Mouse (Mus musculus) heart, adult 9 months (tissue): Measurements from ENCODE around the gene Krt20.

Experiments used
- DNase-seq, 2 experiments: peaks; one replicate each; pipeline ENCODE4 v3.0.0; 2022; ENCODE audit warnings: low spot score in 2 of 2

Krt20 gene

DNA sequence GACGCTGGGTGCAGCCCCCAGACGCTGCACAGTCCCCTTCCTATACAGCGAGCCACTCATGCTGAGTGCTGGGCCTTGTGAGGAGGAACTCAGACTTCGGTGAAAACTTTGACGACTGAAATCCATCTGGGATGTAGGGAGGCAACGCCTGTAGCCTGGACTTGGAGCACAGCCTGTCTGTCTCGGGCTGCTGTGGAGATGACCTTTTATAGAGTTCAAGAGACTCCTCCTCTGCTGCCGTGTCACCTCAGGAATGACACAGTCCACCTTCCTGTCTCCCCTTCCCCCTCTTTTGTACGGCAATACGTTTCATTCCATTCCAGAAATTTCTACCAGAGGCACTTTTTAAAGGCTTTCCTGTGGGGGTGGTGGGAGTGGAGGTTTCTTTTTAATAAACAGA, at the start of gene Krt20:
TSS of gene Krt20 (minus strand) at position 179 of the 400 bp plus-strand sequence.
- no peak for DNase-seq

DNA sequence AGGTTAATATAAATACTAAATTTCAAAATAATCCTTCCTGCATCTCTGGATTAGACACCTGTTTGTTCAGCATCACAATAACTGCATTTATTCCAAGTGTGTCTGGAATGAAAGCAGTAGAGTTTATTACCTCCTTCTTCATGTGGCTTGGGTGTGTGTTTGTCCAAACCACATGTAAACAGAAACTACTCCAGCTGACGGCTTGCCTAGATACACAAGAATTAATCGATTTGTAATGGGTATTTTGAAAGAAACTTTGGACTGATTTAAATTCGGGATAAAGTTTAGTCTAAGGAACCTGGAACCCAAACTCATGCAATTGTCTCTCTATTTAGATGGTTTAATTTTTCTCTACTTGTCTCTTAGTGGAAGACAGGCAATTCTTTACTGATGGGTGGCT, 37.0 kb upstream of the Krt20 start:
- DNase-seq = no peak

- DNase-seq = no peak
These were observed 35.5 kb upstream of the Krt20 start for GRCm38 (mm10) chr11:99473433-99473832.

GRCm38 (mm10) chr11:99472405-99472804, 34.5 kb upstream of the Krt20 start:
- DNase-seq = no peak

- no peak for DNase-seq
These were observed 34.0 kb upstream of the Krt20 start for GRCm38 (mm10) chr11:99471946-99472345.

GRCm38 (mm10) chr11:99469228-99469627, 31.3 kb upstream of the Krt20 start:
- DNase-seq = no peak

- DNase-seq = no peak
These were observed 30.6 kb upstream of the Krt20 start for GRCm38 (mm10) chr11:99468566-99468965.

- no peak for DNase-seq
These were observed 28.4 kb upstream of the Krt20 start for GRCm38 (mm10) chr11:99466316-99466715.

- peak in 1 of 2 experiments; percentile 30 for DNase-seq
These were observed 26.9 kb upstream of the Krt20 start for GRCm38 (mm10) chr11:99464836-99465235.

DNA sequence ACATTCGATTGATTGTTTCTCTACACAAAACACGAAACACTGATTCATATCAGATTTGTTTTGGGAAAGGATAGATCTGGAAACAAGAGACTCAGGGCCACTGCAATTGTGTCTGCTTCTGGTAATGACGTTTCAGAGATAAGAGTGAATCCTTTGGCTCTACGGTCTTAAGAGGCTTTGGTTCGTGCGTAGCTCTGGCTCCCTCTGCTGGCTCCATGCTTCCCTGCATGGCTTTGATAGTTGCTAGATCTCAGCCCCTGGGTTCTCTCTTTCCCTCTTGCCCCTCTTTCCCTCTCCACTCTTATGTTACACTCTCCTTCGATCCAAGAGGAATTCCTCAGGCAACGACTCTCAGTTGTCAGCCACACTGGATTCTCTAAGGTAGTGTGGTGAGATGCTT, 25.2 kb upstream of the Krt20 start:
- DNase-seq = peak in 1 of 2 experiments; percentile 11

GRCm38 (mm10) chr11:99461736-99462135, 23.8 kb upstream of the Krt20 start:
- no peak for DNase-seq

- no peak for DNase-seq
These were observed 20.9 kb upstream of the Krt20 start for GRCm38 (mm10) chr11:99458887-99459286.

- DNase-seq = no peak
These were observed 16.8 kb upstream of the Krt20 start for GRCm38 (mm10) chr11:99454759-99455158.

DNA sequence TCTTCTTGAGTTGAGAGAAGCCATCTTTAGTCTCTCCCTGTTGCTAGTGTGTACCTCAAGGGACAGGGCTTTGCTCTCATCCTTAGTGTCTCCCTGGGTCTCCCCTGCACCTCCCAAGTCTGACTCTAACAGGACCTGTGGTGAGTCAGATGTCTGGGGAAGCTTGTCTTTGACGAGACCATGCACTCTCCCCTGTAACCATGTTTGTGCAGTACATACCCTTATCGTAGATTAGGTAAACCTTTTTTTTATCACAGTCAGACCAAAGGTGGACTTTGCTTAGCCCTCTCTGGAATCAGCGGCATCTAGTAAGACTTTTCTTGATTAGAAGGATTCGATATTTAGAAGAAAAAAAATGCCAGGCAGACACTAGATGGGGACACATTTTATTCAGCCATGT, 16.1 kb upstream of the Krt20 start:
- no peak for DNase-seq

GRCm38 (mm10) chr11:99448769-99449168, 10.8 kb upstream of the Krt20 start:
- DNase-seq = no peak

- no peak for DNase-seq
These were observed 3.3 kb upstream of the Krt20 start for GRCm38 (mm10) chr11:99441220-99441619.

DNA sequence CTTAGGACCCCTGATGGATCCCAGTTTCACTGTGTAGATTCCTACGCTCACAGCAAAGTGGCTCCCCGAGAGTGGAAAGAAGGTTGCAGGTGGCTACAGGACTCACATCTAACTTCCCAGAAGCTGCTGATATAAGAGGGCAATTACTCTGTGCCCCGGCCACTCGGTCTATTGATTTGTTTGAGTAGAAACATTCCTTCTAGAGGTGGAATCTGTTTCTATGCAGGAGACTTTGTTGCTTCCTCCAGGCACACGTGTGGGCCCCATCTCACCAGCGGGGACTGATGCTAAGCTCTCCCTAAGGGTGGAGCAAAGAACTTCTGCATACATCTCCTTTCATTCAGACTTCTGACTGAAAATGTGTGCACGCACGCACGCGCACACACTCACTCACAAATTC, 1.5 kb upstream of the Krt20 start:
- DNase-seq = no peak

DNA sequence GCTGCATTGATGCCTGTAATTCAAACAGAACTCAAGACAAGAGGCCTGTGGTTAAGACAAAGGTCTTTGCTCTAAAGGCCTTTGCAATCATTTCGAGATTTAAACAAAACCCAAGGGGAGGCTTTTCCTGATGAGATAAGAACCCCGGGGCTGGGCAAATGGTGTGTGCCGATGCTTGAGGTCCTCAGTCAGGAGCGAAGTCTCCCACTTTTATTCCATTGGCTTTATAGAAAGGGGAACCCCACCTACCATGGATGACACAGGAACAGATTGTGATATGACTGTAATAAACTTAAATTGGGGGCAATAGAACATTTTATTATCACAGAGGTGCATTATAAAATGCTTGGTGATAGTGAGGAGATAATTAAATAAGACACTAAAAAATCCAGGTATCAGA, 1.3 kb downstream of the Krt20 start:
- DNase-seq = no peak

DNA sequence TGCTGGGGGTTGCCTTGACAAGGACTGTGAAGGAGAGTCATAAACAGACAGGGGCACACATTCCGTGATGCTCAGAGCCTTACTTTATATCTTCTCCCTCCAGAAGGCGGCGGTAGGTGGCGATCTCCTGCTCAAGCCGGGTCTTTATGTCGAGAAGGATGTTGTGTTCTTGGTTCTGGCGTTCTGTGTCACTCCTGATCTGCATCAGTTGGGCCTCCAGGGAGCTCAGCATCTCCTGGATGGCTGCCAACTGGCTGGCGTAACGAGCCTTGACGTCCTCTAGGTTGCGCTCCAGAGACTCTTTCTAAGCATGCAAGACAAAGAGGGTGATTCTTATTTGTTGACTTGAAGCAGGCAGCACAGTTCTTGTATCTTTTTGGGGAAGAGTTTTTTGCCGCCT, 7.3 kb downstream of the Krt20 start:
- no peak for DNase-seq

GRCm38 (mm10) chr11:99422159-99422558, 15.8 kb downstream of the Krt20 start, which contains the start of gene Krt12:
Gene Krt12 (minus strand): TSS chr11:99422259.
- no peak for DNase-seq

DNA sequence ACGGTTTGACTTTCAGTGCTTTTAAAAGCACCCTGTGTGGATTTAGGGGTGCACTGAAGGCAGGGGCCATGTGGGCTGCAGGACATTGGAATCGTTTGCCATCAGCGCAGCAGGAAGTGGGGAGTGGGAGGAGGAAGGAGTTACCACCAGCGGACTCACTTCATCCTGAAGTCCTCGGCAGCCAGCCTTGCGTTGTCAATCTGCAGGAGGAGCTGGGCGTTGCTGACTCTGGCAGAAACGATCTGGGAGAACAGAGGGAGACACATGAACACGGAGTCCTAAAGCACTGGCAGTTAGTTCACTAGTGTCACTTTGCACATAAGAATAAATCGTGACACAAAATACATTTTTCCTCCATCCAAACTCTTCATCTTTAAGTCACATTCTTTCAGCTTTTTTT, 17.4 kb downstream of the Krt20 start:
- DNase-seq = no peak

- DNase-seq = no peak
These were observed 20.1 kb downstream of the Krt20 start for GRCm38 (mm10) chr11:99417819-99418218.

- DNase-seq = no peak
These were observed 21.0 kb downstream of the Krt20 start for GRCm38 (mm10) chr11:99416902-99417301.

- no peak for DNase-seq
These were observed 23.3 kb downstream of the Krt20 start for GRCm38 (mm10) chr11:99414463-99415147.
